Mouse (Mus musculus): ENCODE results near the gene Atxn2.

DNA sequence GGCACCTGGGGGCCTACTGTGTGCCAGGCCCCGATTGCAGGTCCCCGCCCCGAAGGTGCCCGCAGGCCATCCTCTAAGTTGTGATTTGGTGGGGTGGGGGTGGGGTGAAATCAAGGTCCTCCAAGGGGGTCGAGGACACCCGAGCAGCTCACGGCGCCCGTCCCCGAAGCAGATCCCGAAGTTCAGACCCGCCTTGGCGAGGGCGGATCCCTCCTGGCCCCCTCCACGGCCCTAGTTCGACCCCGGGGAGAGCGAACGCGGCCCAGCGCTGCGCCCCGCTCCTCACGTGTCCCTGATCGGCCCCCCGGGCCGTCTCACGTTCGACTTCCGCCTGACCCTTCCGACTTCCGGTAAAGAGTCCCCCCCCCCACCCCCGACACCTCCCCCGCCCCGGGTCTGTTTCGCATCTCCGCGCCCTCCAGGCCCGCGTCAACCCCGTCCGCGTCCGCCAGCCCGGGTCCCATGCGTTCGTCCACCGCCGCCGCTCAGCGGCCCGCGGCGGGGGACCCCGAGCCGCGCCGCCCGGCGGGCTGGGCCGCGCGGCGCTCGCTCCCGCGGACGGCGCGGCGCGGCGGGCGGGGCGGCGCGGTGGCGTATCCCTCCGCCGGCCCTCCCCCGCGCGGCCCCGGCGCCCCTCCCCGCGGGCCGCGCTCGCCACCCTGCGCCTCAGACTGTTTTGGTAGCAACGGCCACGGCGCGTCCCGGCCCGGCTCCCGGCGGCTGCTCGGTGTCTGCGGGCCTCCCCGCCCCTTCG lies at the start of gene Atxn2:
- TF ChIP-seq CTCF (conservative IDR thresholded peaks at IDR 0.05; ENCODE audit: low read length) (no peak), NANOG (IDR thresholded peaks at IDR 0.05; ENCODE audit: borderline replicate concordance, low read length) (no peak), POU5F1 (IDR thresholded peaks at IDR 0.05; ENCODE audit: borderline replicate concordance, low read length) (no peak)
